Mouse (Mus musculus) left cerebral cortex, postnatal 4 days (tissue): Measurements from ENCODE around the gene Krt71. TPM values are rescaled to one million over a fixed set of nuclear protein-coding genes. Genes with fewer than 3 reads are reported as not detected.

Experiments
- DNase-seq: peaks from one replicate; pipeline ENCODE4 v3.0.0-alpha.2; 2022
- intact Hi-C: fragments of 180-260 bp; cut with DNase I; formaldehyde crosslinking; loops from one replicate; pipeline ENCODE4 v1.15.1; 2025
- total RNA-seq, 2 experiments: library from RNA; stranded (reverse); gene quantifications; 2 replicates each; pipeline ENCODE4 v1.2.3; 2021

The Krt71 gene
- not detected for total RNA-seq

DNA sequence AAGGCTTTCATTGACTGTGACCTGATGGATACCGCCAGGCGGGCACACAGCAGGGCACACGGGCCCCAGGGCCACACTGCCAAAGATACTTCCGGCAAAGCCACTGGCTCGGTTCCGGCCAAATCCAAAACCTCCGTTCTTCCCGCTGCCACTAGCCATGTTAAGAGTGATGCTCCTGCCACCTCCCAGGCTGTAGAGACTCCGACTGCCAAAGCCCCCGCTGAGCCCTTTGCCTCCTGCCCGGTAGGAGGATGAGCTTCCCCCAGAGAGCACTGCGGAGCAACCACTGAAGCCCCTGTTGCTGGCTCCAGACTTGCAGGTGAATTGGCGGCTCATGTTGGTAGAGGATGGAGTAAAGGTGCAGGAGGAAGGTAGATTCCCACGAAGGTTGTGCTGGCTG is at the start of gene Krt71:
Gene Krt71 (minus strand): TSS at position 399 of the 400 bp plus-strand sequence.
- intact Hi-C loops, result no loop called here
- peak; percentile 26 for DNase-seq

DNA sequence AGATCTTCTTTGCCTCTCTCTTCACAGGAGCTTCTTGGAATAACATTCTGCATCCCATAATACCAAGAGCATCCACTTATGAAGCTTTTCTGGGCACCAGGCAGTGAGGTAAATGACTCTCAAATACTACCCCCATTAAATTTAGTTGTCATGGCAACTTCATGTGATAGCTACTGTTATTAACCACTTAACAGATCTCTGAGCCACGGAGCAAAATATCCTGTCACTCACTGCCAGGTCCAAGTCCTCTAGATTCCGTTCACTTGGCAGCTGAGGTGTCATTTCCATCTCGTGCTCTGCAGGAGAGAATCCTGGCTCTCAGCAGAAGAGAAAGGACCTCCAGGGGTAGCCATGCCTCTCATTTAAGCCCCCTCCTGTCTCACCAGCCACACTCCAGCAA is 48.0 kb upstream of the Krt71 start:
- intact Hi-C loops, result no loop called here
- DNase-seq, result no peak

DNA sequence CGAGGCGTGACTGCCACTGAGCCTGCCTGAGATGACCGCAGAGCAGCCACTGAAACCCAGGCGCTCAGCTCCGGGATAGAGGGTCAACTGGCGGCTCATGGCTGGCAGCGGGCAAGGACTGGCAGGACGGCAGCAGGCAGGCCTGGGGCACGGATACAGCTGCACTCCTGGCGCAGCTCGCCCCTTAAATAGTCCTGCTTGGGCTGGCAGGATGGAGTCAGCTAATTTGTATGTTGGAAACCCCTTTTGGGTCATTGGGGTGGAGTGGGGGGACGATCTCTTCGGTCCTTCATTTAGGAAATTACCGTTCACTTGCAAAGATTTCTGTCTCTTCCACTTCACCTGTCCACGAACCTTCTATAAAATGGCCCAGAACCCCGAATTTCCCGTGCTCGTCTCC is 43.5 kb upstream of the Krt71 start, which contains the start of gene Krt72:
Gene Krt72 (minus strand): TSS at position 101 of the 400 bp plus-strand sequence.
- DNase-seq, result no peak
- intact Hi-C loops, result no loop called here

DNA sequence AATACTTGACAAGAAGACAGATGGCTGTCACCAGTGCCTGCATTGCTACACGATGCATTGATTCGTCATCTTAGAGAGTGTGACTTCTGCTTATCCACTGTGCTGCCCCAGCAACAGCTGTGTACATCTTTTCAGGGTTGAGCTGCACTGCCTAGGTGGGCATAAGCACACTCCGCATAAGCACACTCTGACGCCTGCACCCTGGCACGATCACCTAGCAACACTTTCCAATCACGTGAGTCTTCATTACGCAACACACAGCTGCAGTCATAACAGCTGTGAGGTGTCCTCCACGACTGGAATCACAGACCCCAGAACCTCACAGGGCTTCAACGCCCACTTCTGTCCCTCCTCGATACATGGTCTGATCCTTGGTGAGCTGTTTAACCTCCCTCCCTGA is 30.5 kb upstream of the Krt71 start:
- no peak for DNase-seq
- intact Hi-C loops, result loop anchor here (2.0 to 5.0 kb wide), 3 partner anchors 199 to 436 kb away; no protein-coding TSS in a partner anchor

DNA sequence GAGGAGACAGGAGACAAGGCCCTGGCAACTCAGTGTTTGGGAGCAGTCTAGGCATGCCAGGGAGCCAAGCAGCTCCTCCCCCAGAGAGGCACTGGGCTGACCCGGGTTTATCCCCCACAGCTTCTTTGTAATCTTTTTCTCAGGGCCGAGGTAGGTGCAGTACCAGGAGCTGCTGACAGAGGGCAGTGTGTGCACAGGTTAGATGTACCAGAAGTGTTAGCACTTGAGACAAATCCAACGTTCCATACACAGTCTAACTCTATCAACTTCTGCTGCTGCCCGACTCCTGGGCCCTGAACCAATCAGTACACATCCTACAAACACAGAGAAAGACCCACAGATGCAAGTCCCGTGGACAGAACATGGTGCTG is 29.8 kb upstream of the Krt71 start:
- peak; percentile 88 for DNase-seq
- intact Hi-C loops, result loop anchor here (2.0 to 5.0 kb wide), 3 partner anchors 200 to 435 kb away; no protein-coding TSS in a partner anchor

DNA sequence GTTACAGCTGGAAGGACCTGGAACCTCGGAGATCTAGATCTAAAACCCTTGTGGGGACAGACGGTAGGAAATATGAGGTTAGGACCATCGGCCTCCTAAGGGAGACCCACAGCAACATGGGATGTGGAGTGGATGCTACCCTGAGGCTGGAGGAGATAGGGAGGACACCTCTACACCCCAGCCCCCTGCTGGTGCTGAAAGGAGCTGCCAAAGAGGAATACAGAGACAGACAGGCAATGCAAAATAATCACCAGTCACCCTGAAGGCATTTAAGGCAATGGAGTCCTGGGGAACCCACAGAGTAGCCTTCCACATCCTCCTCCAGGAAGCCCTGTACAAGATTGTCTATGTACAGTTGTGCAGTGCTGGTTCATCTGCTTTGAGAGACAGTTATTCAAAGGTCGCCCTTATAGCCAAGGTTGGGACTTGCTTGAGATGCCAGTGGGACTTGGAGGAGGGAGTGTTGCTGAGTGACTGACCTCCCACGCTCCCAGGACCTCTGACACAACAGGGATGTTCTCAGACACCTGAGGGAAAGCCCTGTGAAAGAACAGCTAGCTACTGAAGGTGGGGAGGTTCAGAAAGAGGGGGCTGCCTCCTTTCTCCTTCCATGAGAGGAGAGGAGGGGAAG is 29.3 kb upstream of the Krt71 start:
- DNase-seq, result peak; percentile 36
- intact Hi-C loops, result loop anchor here (2.0 to 5.0 kb wide), 3 partner anchors 201 to 435 kb away; no protein-coding TSS in a partner anchor

DNA sequence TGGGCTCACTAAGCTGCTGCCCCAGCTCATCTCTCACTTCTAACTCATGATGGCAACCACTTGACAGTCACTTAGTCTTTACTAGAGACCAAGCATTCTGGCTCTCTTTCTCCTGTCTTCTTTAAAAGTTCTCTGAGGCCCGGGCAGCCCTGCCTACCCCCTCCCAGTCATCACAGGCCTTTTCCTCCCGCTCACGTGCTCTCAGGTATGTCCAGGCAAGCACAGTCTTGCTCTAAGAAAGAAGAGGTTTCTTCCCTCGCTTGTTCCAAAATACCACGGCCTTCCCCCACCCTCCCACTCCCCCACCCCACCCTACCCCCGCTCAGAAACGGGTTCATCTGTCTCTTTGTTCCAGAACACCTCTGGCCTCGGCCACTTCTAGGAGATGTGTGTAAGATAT is 27.3 kb upstream of the Krt71 start:
- intact Hi-C loops, result loop anchor here (5.0 kb wide), 2 partner anchors 248 to 433 kb away; no protein-coding TSS in a partner anchor
- no peak for DNase-seq

DNA sequence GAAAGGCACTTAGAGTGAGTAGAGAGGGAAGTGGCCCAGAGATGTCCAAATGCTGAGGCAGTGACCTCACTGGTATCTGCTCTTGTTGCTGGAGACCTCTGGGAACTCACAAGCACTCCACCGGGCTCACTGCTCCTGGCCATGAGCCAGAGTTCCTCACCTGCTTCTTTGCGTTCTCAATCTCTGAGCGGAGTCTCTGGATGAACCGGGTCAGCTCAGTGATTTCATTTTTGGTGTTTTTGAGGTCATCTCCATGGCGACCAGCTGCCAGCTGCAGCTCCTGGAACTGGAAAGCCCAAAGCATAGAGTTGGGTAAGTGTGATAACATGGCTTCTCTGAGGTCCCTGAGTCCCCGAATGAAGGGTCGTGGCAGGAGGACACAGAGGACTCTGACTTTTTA is 5.1 kb downstream of the Krt71 start:
- intact Hi-C loops, result no loop called here
- no peak for DNase-seq

DNA sequence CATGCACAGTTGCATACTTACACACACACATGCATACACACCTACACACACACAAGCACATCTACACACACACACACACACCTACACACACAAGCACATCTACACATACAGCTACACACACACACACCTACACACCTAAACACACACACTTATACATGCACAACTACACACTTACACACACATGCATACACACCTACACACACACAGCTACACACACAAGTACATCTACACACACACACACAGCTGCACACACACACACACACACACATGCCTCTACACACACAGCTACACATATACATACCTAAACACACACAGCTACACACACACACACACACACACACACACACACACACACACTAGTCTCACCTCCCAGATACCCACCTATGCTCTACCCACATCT is 12.3 kb downstream of the Krt71 start:
- no peak for DNase-seq
- intact Hi-C loops, result no loop called here

DNA sequence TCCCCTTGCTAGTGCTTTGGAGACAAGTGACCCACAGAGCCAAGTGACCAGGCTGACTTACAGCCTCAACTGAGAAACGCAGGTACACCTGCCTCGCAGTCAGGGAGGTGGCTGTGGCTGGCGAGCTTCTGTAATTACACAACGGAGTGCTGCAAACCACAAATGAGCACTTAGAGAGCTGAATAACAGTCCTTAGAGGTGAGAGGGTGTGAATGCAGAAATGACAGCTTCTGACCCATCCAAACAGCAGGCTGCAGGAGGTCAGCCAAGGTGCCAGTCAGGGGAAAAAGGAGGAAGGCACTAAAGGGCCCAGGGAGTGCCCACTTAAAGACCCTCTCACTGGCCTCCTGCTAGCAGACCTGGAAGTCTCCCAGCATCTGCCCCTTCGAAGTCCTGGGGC is 18.2 kb downstream of the Krt71 start:
- intact Hi-C loops, result no loop called here
- no peak for DNase-seq

DNA sequence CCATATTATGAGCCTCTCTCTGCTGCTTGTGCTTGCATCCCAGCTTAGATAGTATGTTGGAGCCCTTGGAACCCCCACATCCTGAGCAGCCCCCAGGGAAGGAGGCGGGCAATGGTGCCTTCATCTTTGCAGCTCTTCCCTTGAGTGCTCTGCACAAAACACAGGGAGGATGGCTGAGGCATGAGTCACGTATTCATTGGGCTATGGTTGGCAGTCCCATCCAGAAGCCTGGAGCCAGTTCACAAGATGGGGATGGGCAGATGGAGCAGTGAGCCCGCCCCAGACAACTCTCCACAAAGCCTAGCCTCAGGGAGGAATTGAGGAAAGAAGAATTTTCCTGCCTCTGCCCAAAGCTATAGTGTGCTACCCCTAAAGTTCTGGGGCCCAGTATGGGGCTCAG is 27.1 kb downstream of the Krt71 start:
- intact Hi-C loops, result no loop called here
- DNase-seq, result no peak

DNA sequence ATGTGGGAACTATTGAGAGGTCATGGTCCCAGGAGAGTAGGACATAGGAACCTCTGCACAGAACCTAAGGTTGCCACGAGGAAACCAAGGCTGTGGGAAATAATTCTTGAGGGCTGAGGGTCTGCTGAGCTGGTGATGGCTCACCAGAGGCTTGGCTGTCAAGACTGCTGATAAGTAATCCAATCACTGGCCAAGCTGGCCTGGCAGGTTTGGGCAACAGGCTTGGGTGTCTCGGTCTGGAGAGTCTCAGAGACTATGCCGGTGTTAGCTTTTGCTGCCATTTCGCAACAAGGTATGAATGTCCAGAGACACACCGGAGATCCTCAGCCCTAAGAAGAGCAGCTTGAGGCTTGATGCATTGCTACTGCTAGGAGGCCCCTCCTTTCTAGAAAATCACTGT is 28.6 kb downstream of the Krt71 start:
- no peak for DNase-seq
- intact Hi-C loops, result no loop called here

DNA sequence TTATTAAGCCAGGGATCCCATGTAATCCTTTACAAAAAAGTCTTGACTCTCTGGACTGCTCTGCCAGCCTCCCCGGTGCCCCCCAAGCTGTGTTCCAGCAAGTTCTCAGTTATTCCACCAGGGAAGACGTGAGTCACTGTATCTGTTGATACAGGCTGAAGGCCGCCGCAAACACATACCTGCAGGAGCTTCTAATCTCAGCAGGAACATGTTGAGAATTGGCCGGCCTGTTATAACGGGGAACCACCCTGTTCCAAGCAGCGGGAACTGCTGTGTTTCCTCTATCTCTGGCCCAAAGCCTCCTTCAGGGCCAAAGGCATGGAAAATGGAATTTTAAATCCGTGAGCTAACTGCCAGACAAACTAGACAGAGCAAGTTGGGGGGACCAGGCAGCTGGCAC is 29.2 kb downstream of the Krt71 start:
- DNase-seq, result no peak
- intact Hi-C loops, result no loop called here

DNA sequence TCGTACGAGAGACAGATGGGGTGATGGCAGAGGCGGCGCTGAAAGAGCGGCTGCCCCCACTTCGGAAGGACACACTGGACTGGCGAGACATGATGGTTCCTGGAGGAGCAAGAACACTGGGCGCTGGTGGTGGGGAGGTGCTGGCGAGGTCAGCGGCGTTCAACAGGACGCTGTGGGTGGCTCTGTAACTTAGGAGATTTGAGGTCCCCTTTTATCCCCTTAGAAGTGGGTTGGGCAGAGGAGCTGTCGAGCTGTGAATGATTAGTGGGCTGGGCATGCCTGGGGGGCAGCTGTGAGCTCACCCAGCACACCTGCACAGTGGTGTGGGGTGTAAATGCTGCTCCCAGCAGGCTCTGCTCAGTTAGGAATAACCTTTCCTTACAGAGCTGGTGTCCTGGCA is 30.2 kb downstream of the Krt71 start, which contains the start of gene Krt5:
Gene Krt5 (minus strand): TSS at position 179 of the 400 bp plus-strand sequence.
- no peak for DNase-seq

DNA sequence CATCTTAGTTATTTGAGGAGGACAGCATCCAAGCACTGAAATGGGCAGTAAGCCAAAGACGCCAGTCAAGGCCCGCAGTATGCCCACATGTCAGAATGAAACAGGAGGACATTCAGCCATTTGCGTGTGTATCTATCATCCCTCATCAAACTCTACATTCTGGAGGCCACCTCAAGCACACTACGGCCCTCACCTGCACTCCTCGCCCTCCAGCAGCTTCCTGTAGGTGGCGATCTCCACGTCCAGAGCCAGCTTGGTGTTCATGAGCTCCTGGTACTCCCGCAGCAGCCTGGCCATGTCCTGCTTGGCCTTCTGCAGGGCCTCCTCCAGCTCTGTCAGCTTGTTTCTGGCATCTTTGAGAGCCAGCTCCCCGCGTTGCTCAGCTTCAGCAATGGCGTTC is 34.2 kb downstream of the Krt71 start:
- intact Hi-C loops, result no loop called here
- DNase-seq, result no peak

More for the DNA sequence above, 30.2 kb downstream of the Krt71 start, which contains the start of gene Krt5:
- intact Hi-C loops, result no loop called here

DNA sequence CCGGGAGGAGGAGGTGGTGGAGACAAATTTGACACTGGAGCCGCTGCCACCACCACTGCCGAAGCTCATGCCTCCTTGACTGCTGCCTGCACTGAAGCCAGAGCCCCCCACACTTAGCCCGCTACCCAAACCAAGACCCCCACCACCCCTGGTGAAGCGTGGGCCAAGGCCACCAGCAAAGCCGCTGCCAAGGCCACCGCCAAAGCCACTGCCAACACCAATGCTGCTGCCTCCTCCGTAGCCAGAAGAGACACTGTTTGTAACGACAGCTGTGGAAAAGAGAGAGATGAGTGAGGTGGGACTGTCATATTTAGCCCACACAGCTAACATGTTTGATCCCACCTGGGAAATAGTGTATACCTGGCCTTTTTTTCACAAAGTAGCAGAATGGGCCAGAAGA is 35.5 kb downstream of the Krt71 start:
- intact Hi-C loops, result no loop called here

DNA sequence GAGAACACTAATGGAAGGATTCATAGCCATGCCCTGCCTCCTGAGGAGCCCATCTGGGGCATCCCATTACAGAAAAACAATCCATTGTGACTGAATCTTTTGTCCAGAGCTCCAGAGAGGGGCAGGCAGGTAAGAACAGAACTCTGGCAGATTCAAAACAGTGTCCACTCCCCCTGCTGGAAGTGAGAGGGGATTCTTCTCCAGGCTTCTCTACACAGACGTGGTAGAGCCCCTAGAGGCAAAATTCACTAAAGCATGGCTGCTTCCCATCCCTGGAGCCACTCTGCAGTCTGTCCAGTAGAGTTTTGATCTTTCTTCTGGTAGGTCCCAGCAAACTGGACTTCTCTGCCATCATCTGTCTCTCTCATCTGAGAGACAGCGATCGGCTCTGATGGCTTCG is 38.8 kb downstream of the Krt71 start:
- peak; percentile 5 for DNase-seq
- intact Hi-C loops, result no loop called here

More for the DNA sequence above, 35.5 kb downstream of the Krt71 start:
- no peak for DNase-seq

DNA sequence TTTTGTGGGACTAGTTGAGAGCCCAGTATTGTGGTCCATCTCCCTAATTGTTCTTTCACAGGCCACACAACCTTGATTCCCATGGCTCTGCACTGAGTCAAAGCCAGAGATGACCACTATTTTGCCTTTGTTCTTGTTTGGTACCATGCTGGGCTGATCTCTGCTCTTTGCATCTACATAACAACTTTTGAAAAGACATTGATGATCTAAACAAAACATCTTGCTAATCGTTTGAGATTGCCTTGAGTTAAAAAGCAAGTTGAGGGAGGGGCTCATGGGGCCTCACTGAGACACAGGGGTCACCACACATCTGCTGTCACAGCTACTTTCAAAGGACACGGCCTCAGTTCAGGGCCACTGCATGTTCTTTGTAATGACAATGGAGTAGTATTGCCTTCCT is 40.5 kb downstream of the Krt71 start:
- intact Hi-C loops, result no loop called here
- DNase-seq, result no peak

DNA sequence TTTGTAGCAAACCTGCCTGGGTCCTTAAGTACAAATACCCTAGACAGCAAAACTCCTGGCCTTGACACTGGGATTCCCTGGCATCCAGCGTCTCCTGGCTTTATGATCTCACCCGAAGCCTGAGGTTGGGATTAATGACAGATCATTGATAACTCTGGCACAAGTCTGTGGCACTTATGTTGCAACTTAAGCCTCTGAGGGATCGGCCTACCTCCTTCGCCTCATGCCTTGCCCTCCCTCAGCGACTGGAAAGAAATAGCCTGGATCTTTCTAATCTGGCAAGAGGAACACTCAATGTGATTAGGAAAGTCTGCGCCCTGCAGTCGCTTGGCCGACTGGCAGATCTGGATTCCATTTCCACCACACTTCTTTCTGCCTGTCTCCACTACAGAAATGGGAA is 43.0 kb downstream of the Krt71 start:
- intact Hi-C loops, result no loop called here
- DNase-seq, result no peak

DNA sequence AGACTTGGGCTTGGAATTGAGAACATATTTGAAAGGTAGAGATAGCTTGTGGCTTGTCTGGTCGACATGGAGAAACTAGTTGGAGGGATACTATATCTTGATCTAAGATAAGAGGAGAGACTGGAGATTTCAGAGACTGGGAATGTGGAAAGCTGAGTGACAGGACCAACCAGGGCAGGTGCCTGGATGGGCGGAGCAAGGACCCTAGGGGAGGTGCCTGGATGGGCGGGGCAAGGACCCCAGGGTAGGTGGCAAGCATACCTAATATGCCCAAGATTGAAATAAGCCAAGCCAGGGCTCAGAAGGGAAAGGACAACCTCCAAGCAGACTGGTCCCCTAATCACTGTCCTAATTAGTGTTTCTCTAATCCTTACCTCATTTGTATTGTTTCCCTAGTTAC is 43.7 kb downstream of the Krt71 start:
- intact Hi-C loops, result no loop called here
- no peak for DNase-seq

DNA sequence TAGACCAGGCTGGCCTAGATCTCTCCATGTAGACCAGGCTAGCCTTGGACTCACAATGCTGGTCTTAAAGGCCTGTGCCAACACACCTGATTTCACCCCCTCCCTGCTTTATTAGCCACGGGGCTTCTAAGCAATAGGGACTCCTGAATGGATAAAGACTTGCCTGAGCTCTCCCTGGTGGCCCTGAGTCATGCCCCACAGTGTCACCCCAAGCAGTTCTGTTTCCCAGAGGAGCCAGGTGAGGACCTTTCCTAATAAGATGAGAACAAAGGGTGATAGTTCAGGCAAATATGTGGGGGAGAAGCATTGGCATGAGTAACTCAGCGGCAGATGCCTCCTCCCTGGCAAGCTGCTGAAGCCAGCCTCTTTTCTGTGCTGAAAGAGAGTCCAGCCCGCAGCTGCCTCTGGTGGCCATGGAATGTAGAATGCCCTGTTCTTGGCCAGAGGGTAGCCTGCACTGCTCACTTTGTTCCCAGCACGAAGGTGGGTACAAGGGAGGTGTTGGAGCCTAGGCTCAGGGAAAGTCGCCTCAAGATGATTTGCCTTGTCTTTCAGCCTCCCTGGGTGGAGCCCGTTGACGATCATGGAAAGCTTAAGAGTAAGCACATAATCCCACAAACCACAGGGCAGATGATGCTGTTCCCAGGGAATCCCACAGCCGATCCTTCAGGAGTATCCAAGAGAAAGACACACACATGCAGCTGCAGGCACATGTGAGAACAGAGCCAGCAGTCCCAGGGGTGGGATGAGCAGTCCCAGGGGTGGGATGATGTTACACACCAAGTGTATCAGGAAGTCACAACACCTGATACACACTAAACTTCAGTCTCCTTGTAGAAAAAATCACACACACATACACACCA is 45.4 kb downstream of the Krt71 start:
- DNase-seq, result peak; percentile 43
- intact Hi-C loops, result no loop called here

DNA sequence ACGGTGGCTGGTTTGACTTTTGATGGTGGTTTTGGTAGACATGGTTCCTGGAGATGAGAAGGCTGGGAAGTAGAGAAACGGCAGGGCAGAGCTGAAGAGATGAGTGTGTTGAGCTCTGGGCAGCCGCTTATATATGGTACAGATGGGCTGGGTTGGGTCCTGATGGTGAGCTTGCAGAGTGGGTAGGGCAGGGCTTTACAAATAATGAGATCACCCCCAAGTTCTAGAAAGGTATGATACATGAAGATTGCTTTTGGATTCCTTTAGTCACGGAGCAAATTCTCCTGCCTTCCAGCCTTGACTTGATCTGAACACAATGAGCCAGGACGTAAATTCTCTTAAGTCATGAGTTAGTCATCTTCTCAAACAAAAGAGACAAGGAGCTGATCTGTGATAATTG is 48.7 kb downstream of the Krt71 start, which contains the start of gene Krt6a:
Gene Krt6a (minus strand): TSS at position 101 of the 400 bp plus-strand sequence.
- no peak for DNase-seq
- intact Hi-C loops, result no loop called here
